Mouse (Mus musculus) hindbrain, postnatal 0 days (tissue): ENCODE results near the gene Zfp935. TPM values are rescaled to one million over a fixed set of nuclear protein-coding genes. Genes with fewer than 3 reads are reported as not detected.

Experiments
- microRNA-seq, 2 experiments: library from miRNA; unstranded; fragments of <30 nt; microRNA quantifications; one replicate each; pipeline ENCODE4; 2016
- polyA plus RNA-seq: library from polyadenylated mRNA; unstranded; fragments of >200 nt; fragmentation: Nextera tagmentation; extraction: Ambion mirVana; gene quantifications from 2 replicates; pipeline ENCODE4 v1.2.1, GENCODE M21; 2015
- total RNA-seq: library from RNA; depleted of rRNA; stranded (reverse); fragments of >200 nt; gene quantifications from 2 replicates; pipeline ENCODE4 v1.2.3, GENCODE M21; 2014; rRNA removed

Gene Zfp935
- total and polyA plus RNA-seq, 2 experiments from 2014 or later: not detected

Small RNAs within 50 kb of the gene (microRNA-seq; reads per million reads assigned to microRNA genes)
- gene Gm22256: 0 reads per million in 2 experiments

Other genes with a start within 250 kb of the Zfp935 start
- gene Gm3604, start 175.3 kb downstream of the Zfp935 start, total RNA-seq: 0.29 and 0.99 TPM in 2 replicates
- gene Gm3604, start 175.3 kb downstream of the Zfp935 start, polyA plus RNA-seq: 1.9 and 2.7 TPM in 2 replicates
- gene Gm49359, start 91.7 kb downstream of the Zfp935 start, total RNA-seq: 2.5 and 6.6 TPM in 2 replicates
- 7.9 and 9.4 TPM in 2 replicates for gene Gm49359, start 91.7 kb downstream of the Zfp935 start, polyA plus RNA-seq
- gene Zfp934, start 12.7 kb upstream of the Zfp935 start, total RNA-seq: 2.9 and 3.2 TPM in 2 replicates
- 7.7 and 8.5 TPM in 2 replicates for gene Zfp934, start 12.7 kb upstream of the Zfp935 start, polyA plus RNA-seq
- gene 6720489N17Rik, start 65.7 kb upstream of the Zfp935 start, total RNA-seq: 1.3 and 4.3 TPM in 2 replicates
- 4.6 and 5.5 TPM in 2 replicates for gene 6720489N17Rik, start 65.7 kb upstream of the Zfp935 start, polyA plus RNA-seq
- 7.2 and 14.1 TPM in 2 replicates for gene Platr25, start 202.2 kb upstream of the Zfp935 start, total RNA-seq
- gene Platr25, start 202.2 kb upstream of the Zfp935 start, polyA plus RNA-seq: 13.1 and 15.7 TPM in 2 replicates
- 1.5 and 3.1 TPM in 2 replicates for gene Gm5141, start 227.3 kb upstream of the Zfp935 start, total RNA-seq
- 4.3 and 4.8 TPM in 2 replicates for gene Gm5141, start 227.3 kb upstream of the Zfp935 start, polyA plus RNA-seq